1 mouse cellular context compared by ENCODE assay signal in genomic region chr8:83694369-83695160, GRCm38 (mm10).
TF ChIP-seq lines count a peak whose summit lies in the region.

No protein-coding gene starts in this region.

TF ChIP-seq in MEL, 35 proteins besides CTCF, POLR2A, EP300 and RAD21:
- TF ChIP-seq SMC3 (IDR thresholded peaks at IDR 0.05; ENCODE audit: low read depth, low read length), result no peak
- no peak for TF ChIP-seq TCF12 (IDR thresholded peaks at IDR 0.05; ENCODE audit: low read depth, low read length)
- TF ChIP-seq MAZ (IDR thresholded peaks at IDR 0.05; ENCODE audit: low read depth, low read length), result no peak
- TF ChIP-seq RCOR1 (IDR thresholded peaks at IDR 0.05; ENCODE audit: low read depth, low read length), result no peak
- no peak for TF ChIP-seq E2F4 (IDR thresholded peaks at IDR 0.05; ENCODE audit: borderline replicate concordance, low read depth, low read length)
- no peak for TF ChIP-seq ZKSCAN1 (IDR thresholded peaks at IDR 0.05; ENCODE audit: low read depth, low read length)
- no peak for TF ChIP-seq SIN3A (IDR thresholded peaks at IDR 0.05; ENCODE audit: low read length)
- TF ChIP-seq MEF2A (IDR thresholded peaks at IDR 0.05; ENCODE audit: extremely low read depth, insufficient replicate concordance, low read depth, low read length, poor library complexity, severe bottlenecking), result no peak
